Mouse (Mus musculus): ENCODE data around the gene Tarm1. TPM values are rescaled to one million over a fixed set of nuclear protein-coding genes. Genes with fewer than 3 reads are reported as not detected.

Tarm1 gene
- polyA plus RNA-seq (2021; fragmentation: Nextera tagmentation), result not detected in 2 replicates
- long read RNA-seq, experiment 1, result 0 reads
- long read RNA-seq, experiment 2, result 0 reads

DNA sequence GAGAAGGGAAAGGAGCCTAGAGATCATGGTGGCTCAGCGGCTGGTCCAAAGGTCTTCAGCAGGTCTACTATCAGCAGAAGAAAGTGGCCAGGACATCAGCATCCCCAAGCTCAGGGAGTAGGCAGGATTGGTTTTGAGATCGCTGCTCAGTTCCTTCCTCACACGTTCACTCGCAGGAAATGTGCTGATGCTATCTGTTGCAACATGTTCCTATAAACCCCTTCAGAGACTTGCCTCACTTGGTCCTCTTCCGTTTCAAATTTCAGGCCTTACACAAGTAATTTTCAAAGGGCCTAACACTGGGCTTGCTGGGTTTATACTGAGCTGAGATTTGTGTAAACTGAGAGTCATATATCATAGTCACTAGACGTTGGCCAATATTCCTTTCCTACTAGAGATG lies at the start of gene Tarm1:
TSS of gene Tarm1 (minus strand) at position 186 of the 400 bp plus-strand sequence.

Other genes starting within 250 kb of the Tarm1 start
- gene Myadm, start 213.5 kb downstream of the Tarm1 start, polyA plus RNA-seq (2021; fragmentation: Nextera tagmentation), result 25.8 and 36.5 TPM in 2 replicates
- 97.8 and 118 TPM in 2 replicates for gene Prkcg, start 213.4 kb downstream of the Tarm1 start, polyA plus RNA-seq (2021; fragmentation: Nextera tagmentation)
- gene Cacng7, start 169.7 kb downstream of the Tarm1 start, polyA plus RNA-seq (2021; fragmentation: Nextera tagmentation), result 6.6 and 14.3 TPM in 2 replicates
- 9.8 and 77.7 TPM in 2 replicates for gene Cacng8, start 111.9 kb downstream of the Tarm1 start, polyA plus RNA-seq (2021; fragmentation: Nextera tagmentation)
- 0.86 and 0.98 TPM in 2 replicates for gene Cacng6, start 78.4 kb downstream of the Tarm1 start, polyA plus RNA-seq (2021; fragmentation: Nextera tagmentation)
- gene Oscar, start 113.5 kb upstream of the Tarm1 start, polyA plus RNA-seq (2021; fragmentation: Nextera tagmentation), result 0.29 and 0.43 TPM in 2 replicates
- 1,579 and 1,845 TPM in 2 replicates for gene Ndufa3, start 114.7 kb upstream of the Tarm1 start, polyA plus RNA-seq (2021; fragmentation: Nextera tagmentation)
- 32.7 and 37.1 TPM in 2 replicates for gene Tfpt, start 127.3 kb upstream of the Tarm1 start, polyA plus RNA-seq (2021; fragmentation: Nextera tagmentation)
- gene Prpf31, start 127.4 kb upstream of the Tarm1 start, polyA plus RNA-seq (2021; fragmentation: Nextera tagmentation), result 50.5 and 56.9 TPM in 2 replicates
- gene Cnot3, start 142.6 kb upstream of the Tarm1 start, polyA plus RNA-seq (2021; fragmentation: Nextera tagmentation), result 19.6 and 20.0 TPM in 2 replicates
- gene Leng1, start 163.2 kb upstream of the Tarm1 start, polyA plus RNA-seq (2021; fragmentation: Nextera tagmentation), result 5.6 and 6.7 TPM in 2 replicates
- 0.17 and 0.54 TPM in 2 replicates for gene Tmc4, start 174.9 kb upstream of the Tarm1 start, polyA plus RNA-seq (2021; fragmentation: Nextera tagmentation)
- 124 and 129 TPM in 2 replicates for gene Tsen34, start 190.2 kb upstream of the Tarm1 start, polyA plus RNA-seq (2021; fragmentation: Nextera tagmentation)
- gene Mboat7, start 190.9 kb upstream of the Tarm1 start, polyA plus RNA-seq (2021; fragmentation: Nextera tagmentation), result 90.7 and 112 TPM in 2 replicates
- 1,276 and 1,338 TPM in 2 replicates for gene Rps9, start 201.4 kb upstream of the Tarm1 start, polyA plus RNA-seq (2021; fragmentation: Nextera tagmentation)
- 0.32 and 0.36 TPM in 2 replicates for gene Pirb, start 217.8 kb upstream of the Tarm1 start, polyA plus RNA-seq (2021; fragmentation: Nextera tagmentation)

Data from left cerebral cortex, adult 6 months (tissue).